Mouse (Mus musculus) forebrain, postnatal 0 days (tissue): ENCODE data around the gene Srxn1. TPM values are rescaled to one million over a fixed set of nuclear protein-coding genes. Genes with fewer than 3 reads are reported as not detected.

Experiments
- ATAC-seq: fragments of 200-750 bp; cut with Nextera tagmentation; 2 replicates; pipeline ENCODE4 v1.8.0; 2017; ENCODE audit warnings: mild to moderate bottlenecking, moderate library complexity
- DNase-seq: peaks from one replicate; pipeline ENCODE4 v3.0.0-alpha.2; 2015
- H3K27ac ChIP-seq: fragments of 300-500 bp; sonication (generic); 2 replicates; pipeline ENCODE4 v1.5.1; 2014; ENCODE audit warnings: low read depth, mild to moderate bottlenecking, antibody characterized with exemption, low read length, moderate library complexity, mixed read lengths
- H3K27me3 ChIP-seq: fragments of 300-500 bp; sonication (generic); 2 replicates; pipeline ENCODE4 v1.6.1; 2014; ENCODE audit warnings: mild to moderate bottlenecking, low read length, mixed read lengths; ENCODE audit not compliant: insufficient read depth
- H3K36me3 ChIP-seq: fragments of 300-500 bp; sonication (generic); 2 replicates; pipeline ENCODE4 v1.6.1; 2014; ENCODE audit warnings: mild to moderate bottlenecking, moderate library complexity; ENCODE audit not compliant: insufficient read depth
- H3K4me1 ChIP-seq: fragments of 300-500 bp; sonication (generic); 2 replicates; pipeline ENCODE4 v1.6.1; 2014; ENCODE audit warnings: antibody characterized with exemption; ENCODE audit not compliant: insufficient read depth
- H3K4me2 ChIP-seq: fragments of 300-500 bp; sonication (generic); 2 replicates; pipeline ENCODE4 v1.6.1; 2014; ENCODE audit warnings: low read depth, mild to moderate bottlenecking, moderate library complexity
- H3K4me3 ChIP-seq: fragments of 300-500 bp; sonication (generic); 2 replicates; pipeline ENCODE4 v1.5.1; 2014; ENCODE audit warnings: low read depth, low read length, mixed read lengths
- H3K9ac ChIP-seq: fragments of 300-500 bp; sonication (generic); 2 replicates; pipeline ENCODE4 v1.6.1; 2014; ENCODE audit warnings: mild to moderate bottlenecking
- H3K9me3 ChIP-seq: fragments of 300-500 bp; sonication (generic); 2 replicates; pipeline ENCODE4 v1.6.1; 2016; ENCODE audit warnings: low read length
- CTCF ChIP-seq: sonication (generic); IDR thresholded peaks from 2 replicates; pipeline ENCODE4 v1.5.1; 2016; ENCODE audit warnings: antibody characterized with exemption, control low read depth, low read depth
- WGBS: fragments of 180-500 bp; shearing (Covaris S2); extraction: QIAGEN DNeasy Blood & Tissue Kit; methylation state at CpG from one replicate; pipeline ENCODE4 v1.1.7; 2014; 5-methylcytosine and 5-hydroxymethylcytosine counted together
- polyA plus RNA-seq: library from polyadenylated mRNA; unstranded; fragments of >200 nt; fragmentation: Nextera tagmentation; extraction: Ambion mirVana; gene quantifications from 2 replicates; pipeline ENCODE4 v1.2.1, GENCODE M21; 2015
- total RNA-seq: library from RNA; depleted of rRNA; stranded (reverse); fragments of >200 nt; gene quantifications from 2 replicates; pipeline ENCODE4 v1.2.3, GENCODE M21; 2014

Gene Srxn1
- total and polyA plus RNA-seq, 2 experiments from 2014 or later = 16.4 to 18.4 TPM

DNA sequence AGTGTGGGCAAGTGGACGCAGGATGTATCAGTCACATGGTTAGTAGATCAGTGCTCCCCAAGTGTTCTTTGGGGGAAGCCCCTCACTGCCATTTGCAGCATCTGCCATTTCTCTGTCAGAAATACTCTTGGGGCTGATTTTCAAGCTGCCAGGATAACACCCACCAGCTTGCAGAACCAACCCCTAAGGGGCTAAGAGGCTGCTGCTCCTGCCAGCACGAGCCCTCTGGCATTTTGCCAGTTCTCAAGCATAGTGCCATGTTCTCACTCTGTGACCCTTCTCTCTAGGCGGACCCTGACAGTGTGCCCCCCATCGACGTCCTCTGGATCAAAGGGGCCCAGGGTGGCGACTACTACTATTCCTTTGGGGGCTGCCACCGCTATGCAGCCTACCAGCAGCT, 3.4 kb downstream of the Srxn1 start:
- Histone ChIP-seq H3K4me3 (no peak overlapping the region), H3K9me3 (no peaks in the 10 kb centered on the region), H3K4me2 (no peak overlapping the region), H3K36me3 (peaks cover 7% of the 10 kb centered on the region; the same call in 1 of the 2 replicates), H3K9ac (no peak overlapping the region), H3K27me3 (no peaks in the 10 kb centered on the region), H3K27ac (no peak overlapping the region), H3K4me1 (peaks cover 3% of the 10 kb centered on the region; the same call in 1 of the 2 replicates)
- DNase-seq (no peak), ATAC-seq (no peak)
- 51% methylated on average over 7 of the region's 7 CpGs for WGBS
- TF ChIP-seq CTCF = no peak

DNA sequence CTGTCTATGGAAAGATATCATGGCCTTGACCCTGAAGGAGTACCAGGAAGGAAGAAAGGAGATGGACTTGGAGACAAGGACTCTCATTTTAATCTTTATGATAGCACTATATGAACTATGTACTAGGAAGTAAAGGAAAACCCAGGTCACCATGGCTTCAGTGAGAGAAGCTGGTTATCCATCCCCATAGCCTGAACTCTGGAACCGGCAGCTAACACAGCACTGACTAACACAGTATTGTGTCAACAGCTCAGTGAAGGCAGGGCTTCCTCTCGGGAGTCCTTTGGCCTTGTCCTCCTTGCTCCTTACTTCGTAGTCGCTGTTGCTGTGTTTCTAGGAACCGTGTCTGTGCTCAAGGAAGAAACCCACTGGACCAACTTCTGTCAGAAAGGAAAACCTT, 4.1 kb downstream of the Srxn1 start:
- ATAC-seq = no peak
- 88% methylated on average over 5 of the region's 5 CpGs for WGBS
- Histone ChIP-seq H3K4me2 (no peak overlapping the region), H3K36me3 (peaks cover 7% of the 10 kb centered on the region; the same call in 1 of the 2 replicates), H3K4me3 (no peak overlapping the region), H3K27ac (no peak overlapping the region), H3K27me3 (no peaks in the 10 kb centered on the region), H3K9ac (no peak overlapping the region), H3K4me1 (peaks cover 3% of the 10 kb centered on the region; the same call in 1 of the 2 replicates), H3K9me3 (no peaks in the 10 kb centered on the region)
- no peak for DNase-seq
- TF ChIP-seq CTCF = no peak

DNA sequence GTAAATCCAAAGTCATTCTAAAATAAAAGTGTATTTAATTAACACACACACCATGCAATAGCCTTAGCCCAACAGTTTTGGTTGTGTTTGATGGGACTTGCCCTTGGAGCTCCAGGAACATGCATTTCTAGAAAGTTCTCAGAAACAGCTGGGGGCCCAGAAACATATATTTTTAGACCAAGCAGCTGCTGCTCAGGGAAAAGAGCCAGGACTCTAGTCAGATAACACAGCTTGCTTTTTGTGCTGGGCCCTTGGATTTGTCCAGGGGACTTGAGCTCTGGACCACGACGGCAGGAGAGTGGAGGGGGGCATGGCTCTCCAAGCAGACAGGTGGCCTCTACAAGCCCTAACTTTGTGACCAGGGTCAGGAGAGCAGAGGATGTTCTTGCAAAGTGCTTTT, 6.0 kb downstream of the Srxn1 start:
- no peak for ATAC-seq
- Histone ChIP-seq H3K27me3 (no peaks in the 10 kb centered on the region), H3K4me3 (no peak overlapping the region), H3K9me3 (no peaks in the 10 kb centered on the region), H3K4me2 (no peak overlapping the region), H3K27ac (no peak overlapping the region), H3K4me1 (no peaks in the 10 kb centered on the region), H3K9ac (no peak overlapping the region), H3K36me3 (peaks cover 7% of the 10 kb centered on the region; the same call in 1 of the 2 replicates)
- no peak for DNase-seq
- no peak for TF ChIP-seq CTCF
- 78% methylated on average over 2 of the region's 2 CpGs for WGBS

DNA sequence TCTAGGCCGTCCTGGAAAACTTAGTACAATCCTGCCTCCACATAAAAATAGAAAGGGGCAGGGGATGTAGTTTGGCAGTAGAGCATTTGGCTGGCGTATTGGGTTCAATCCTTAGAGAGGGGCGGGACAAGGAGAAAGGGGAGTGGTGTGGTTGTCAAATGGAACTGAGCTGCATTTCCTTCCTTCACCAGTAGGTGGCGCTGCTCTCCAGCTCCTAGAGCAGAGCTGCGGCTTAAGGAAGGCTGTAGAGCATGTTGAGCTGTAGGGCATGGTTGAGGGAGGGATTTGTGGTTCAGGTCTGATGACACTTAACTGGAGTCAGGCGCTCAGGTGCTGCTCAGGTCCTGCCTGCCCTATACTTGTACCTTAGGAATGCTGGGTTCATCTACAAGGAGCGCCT, 6.6 kb downstream of the Srxn1 start:
- Histone ChIP-seq H3K9ac (no peak overlapping the region), H3K27ac (no peak overlapping the region), H3K4me2 (no peak overlapping the region), H3K27me3 (no peaks in the 10 kb centered on the region), H3K4me3 (no peak overlapping the region), H3K36me3 (peaks cover 7% of the 10 kb centered on the region; the same call in 1 of the 2 replicates), H3K9me3 (no peaks in the 10 kb centered on the region), H3K4me1 (no peaks in the 10 kb centered on the region)
- DNase-seq (peak; percentile 94), ATAC-seq (peak; percentile 84)
- WGBS = 8% methylated on average over 7 of the region's 7 CpGs
- TF ChIP-seq CTCF = peak; percentile 100

DNA sequence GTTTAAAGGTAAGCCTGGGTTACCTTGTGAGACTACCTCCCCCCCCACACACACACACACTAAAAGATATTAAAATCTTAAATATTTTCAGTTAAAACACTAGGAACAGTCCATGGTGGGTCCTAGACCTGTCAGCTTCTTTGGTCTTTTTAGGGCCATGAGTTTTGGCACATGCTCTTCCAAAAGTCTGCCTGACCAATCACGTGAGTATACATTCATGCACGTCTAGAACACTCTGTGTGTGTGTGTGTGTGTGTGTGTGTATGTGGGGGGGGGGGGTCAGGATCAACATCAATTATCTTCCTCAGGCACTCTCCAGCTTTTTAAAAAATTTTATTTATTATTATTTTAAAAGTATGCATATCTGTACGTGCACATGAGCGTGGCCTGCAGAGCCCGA, 7.2 kb downstream of the Srxn1 start:
- Histone ChIP-seq H3K27me3 (no peaks in the 10 kb centered on the region), H3K9ac (no peak overlapping the region), H3K4me2 (no peak overlapping the region), H3K4me3 (no peak overlapping the region), H3K4me1 (no peaks in the 10 kb centered on the region), H3K27ac (no peak overlapping the region), H3K9me3 (no peaks in the 10 kb centered on the region), H3K36me3 (peaks cover 7% of the 10 kb centered on the region; the same call in 1 of the 2 replicates)
- 83% methylated on average over 5 of the region's 5 CpGs for WGBS
- ATAC-seq = no peak
- no peak for DNase-seq
- TF ChIP-seq CTCF = no peak

DNA sequence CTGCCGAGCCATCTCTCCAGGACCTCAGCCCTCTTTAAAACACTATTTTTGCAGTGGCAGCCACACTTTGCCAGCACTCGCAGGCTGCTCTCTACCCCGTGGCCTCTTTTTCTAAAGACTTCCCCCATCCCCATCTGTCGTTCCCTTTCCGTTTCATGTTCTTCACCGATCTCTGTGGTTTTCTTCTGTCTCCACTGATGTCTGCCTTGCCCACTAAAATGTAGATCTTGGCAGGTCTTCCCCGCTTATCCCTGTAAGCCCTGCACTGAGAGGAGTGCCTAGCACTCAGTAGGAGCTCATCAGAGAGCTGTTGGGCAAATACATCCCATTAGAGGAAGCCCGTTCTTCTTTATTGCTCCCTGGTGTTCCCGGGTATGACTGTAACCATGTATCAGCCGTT, 7.7 kb downstream of the Srxn1 start:
- DNase-seq = no peak
- ATAC-seq = peak; percentile 18
- Histone ChIP-seq H3K4me1 (no peaks in the 10 kb centered on the region), H3K9me3 (no peaks in the 10 kb centered on the region), H3K27ac (no peak overlapping the region; the same call in 1 of the 2 replicates), H3K4me2 (no peak overlapping the region), H3K9ac (no peak overlapping the region), H3K4me3 (no peak overlapping the region), H3K27me3 (no peaks in the 10 kb centered on the region), H3K36me3 (peaks cover 7% of the 10 kb centered on the region; the same call in 1 of the 2 replicates)
- WGBS = 62% methylated on average over 10 of the region's 10 CpGs
- no peak for TF ChIP-seq CTCF

DNA sequence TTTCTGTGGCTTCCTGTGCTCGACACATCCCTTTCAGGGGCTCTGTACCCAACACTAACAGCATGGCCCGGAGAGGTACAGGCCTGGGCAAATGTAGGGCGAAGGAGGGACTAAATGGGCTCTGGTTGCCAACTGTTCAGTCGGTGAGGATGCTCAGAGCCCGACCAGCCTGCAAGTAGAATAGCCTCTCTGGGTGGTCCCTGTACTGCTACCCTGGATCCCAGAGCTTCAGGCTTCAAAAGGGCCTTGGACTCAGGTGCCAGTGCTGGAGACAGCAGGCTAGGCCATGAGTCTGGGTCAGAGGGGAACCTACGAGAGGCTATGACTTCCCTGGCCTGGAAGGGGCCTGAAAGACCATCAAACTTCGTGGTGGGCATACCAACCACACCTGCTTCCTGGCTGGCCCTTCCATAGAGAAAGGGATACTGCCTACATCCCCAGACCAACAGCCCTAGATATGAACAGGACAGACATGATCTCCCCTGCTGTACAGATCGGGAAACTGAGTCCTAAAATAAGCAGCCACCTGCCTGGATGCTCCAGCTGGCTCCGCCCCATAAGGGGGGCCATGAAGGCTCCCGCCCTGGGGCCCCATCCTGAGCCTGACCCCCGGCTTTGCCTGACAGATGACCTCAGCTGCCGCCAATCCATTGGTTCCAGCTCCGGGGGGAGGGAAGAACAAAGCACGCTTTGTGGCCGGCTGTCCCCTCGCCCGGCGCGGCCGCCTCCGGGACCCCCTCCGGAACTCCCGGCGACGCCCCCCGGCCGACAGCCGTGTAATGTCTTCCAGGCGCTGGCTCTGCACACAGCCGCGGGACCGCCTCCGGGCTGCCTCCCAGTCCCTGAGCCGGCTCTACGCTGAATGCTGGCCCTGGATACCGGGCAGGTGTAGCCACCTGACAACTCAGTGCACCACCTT, 9.0 kb downstream of the Srxn1 start:
- Histone ChIP-seq H3K36me3 (peaks cover 7% of the 10 kb centered on the region; the same call in 1 of the 2 replicates), H3K27ac (no peak overlapping the region), H3K4me3 (peak overlapping the region; percentile 15), H3K4me1 (no peaks in the 10 kb centered on the region), H3K9ac (peak overlapping the region; percentile 31; the same call in 1 of the 2 replicates), H3K4me2 (peak overlapping the region; percentile 50), H3K9me3 (no peaks in the 10 kb centered on the region), H3K27me3 (no peaks in the 10 kb centered on the region)
- no peak for TF ChIP-seq CTCF
- 13% methylated on average over 36 of the region's 36 CpGs for WGBS
- DNase-seq (no peak), ATAC-seq (peak; percentile 16; the same call in 1 of the 2 replicates)
